Mouse (Mus musculus) kidney, embryonic 15.5 days (tissue): Measurements from ENCODE around the gene Sowaha. TPM values are rescaled to one million over a fixed set of nuclear protein-coding genes. Genes with fewer than 3 reads are reported as not detected.

Source experiments
- ATAC-seq: fragments of 200-750 bp; cut with Nextera tagmentation; replicated peaks from 2 replicates; pipeline ENCODE4 v1.8.0; 2017; ENCODE audit warnings: moderate TSS enrichment; ENCODE audit not compliant: low FRiP score
- H3K27ac ChIP-seq: fragments of 300-500 bp; sonication (generic); 2 replicates; pipeline ENCODE4 v1.5.1; 2015; ENCODE audit warnings: mild to moderate bottlenecking, inconsistent platforms
- H3K27me3 ChIP-seq: fragments of 300-500 bp; sonication (generic); 2 replicates; pipeline ENCODE4 v1.6.1; 2015; ENCODE audit warnings: inconsistent platforms
- H3K36me3 ChIP-seq: fragments of 300-500 bp; sonication (generic); 2 replicates; pipeline ENCODE4 v1.6.1; 2015; ENCODE audit warnings: inconsistent platforms
- H3K4me1 ChIP-seq: fragments of 300-500 bp; sonication (generic); 2 replicates; pipeline ENCODE4 v1.6.1; 2015; ENCODE audit warnings: inconsistent platforms
- H3K4me2 ChIP-seq: fragments of 300-500 bp; sonication (generic); 2 replicates; pipeline ENCODE4 v1.6.1; 2015; ENCODE audit warnings: moderate library complexity, mild to moderate bottlenecking, inconsistent platforms
- H3K4me3 ChIP-seq: fragments of 300-500 bp; sonication (generic); replicated peaks from 2 replicates; pipeline ENCODE4 v1.5.1; 2015; ENCODE audit warnings: mild to moderate bottlenecking, inconsistent platforms
- H3K9ac ChIP-seq: fragments of 300-500 bp; sonication (generic); 2 replicates; pipeline ENCODE4 v1.6.1; 2015; ENCODE audit warnings: mild to moderate bottlenecking, inconsistent platforms
- H3K9me3 ChIP-seq: fragments of 300-500 bp; sonication (generic); replicated peaks from 2 replicates; pipeline ENCODE4 v1.6.1; 2016; ENCODE audit warnings: inconsistent platforms
- WGBS: fragments of 180-500 bp; shearing (Covaris S2); methylation state at CpG from one replicate; pipeline ENCODE4 v1.1.7; 2015; ENCODE audit warnings: mixed read lengths; 5-methylcytosine and 5-hydroxymethylcytosine counted together
- polyA plus RNA-seq: library from polyadenylated mRNA; unstranded; fragments of >200 nt; fragmentation: Nextera tagmentation; extraction: Ambion mirVana; gene quantifications from 2 replicates; pipeline ENCODE4 v1.2.1, GENCODE M21; 2015

The Sowaha gene
- polyA plus RNA-seq, 1 experiment from 2014 or later, result 0.23 TPM

GRCm38 (mm10) chr11:53502039-53502765 is 22.1 kb upstream of the Sowaha start:
- no peaks in the 10 kb centered on the region for H3K36me3 ChIP-seq
- no peaks in the 10 kb centered on the region for H3K9me3 ChIP-seq
- no peak for ATAC-seq
- peaks cover 8% of the 10 kb centered on the region for H3K4me1 ChIP-seq
- no peak overlapping the region for H3K27ac ChIP-seq
- WGBS, result 70% methylated on average over 8 of the region's 8 CpGs
- H3K9ac ChIP-seq, result no peak overlapping the region
- H3K4me3 ChIP-seq, result no peak overlapping the region
- no peaks in the 10 kb centered on the region for H3K27me3 ChIP-seq
- H3K4me2 ChIP-seq, result no peak overlapping the region

DNA sequence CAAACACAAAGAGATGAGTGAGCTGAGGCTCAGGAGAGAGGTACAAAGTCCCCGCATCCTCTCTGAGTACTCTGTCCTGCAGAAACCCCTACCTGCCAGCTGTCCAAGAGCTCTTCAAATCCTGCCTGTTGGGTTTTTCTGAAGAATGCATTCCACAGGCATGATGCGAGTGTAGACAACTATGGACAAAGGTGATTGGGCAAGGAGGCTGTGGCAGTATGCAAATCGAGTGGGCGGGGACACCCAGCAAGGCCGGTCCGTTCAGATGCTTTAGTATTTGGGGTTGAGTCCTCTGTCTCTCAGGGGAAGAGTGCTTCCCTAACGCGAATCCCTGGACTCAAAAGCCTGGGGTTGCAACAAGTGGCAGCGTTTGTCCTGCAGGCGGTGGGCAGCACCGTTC is 20.5 kb upstream of the Sowaha start:
- Histone ChIP-seq H3K27me3 (no peaks in the 10 kb centered on the region), H3K27ac (no peak overlapping the region), H3K9me3 (no peaks in the 10 kb centered on the region), H3K4me2 (peak overlapping the region; percentile 44), H3K9ac (no peak overlapping the region), H3K4me3 (peak overlapping the region; percentile 13; the same call in 1 of the 2 replicates), H3K36me3 (no peaks in the 10 kb centered on the region), H3K4me1 (peaks cover 12% of the 10 kb centered on the region)
- peak; percentile 49; the same call in 1 of the 2 replicates for ATAC-seq
- WGBS, result 10% methylated on average over 11 of the region's 11 CpGs

DNA sequence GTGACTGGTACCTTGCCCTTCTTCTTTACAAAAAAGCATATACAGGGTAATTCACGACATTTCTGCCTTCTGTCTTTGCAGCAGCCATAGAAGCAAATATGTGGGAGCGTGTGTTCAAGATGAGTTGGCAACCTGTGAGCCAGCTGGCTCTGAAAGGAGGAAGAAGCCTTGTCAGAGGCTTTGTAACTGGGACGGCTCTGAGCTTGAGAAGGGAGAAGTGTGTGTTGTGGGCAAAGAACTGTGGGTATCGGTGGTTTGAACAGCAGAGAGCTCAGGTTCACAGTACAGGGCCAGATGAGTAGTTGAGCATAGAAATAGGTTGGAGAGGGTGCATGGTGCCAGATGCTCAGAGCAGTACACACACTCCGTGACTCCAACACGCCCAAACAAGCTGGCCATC is 16.9 kb upstream of the Sowaha start:
- Histone ChIP-seq H3K9ac (no peak overlapping the region), H3K36me3 (no peaks in the 10 kb centered on the region), H3K4me2 (no peak overlapping the region), H3K27ac (no peak overlapping the region), H3K4me1 (peaks cover 25% of the 10 kb centered on the region), H3K9me3 (no peaks in the 10 kb centered on the region), H3K4me3 (no peak overlapping the region), H3K27me3 (no peaks in the 10 kb centered on the region)
- ATAC-seq, result no peak
- 76% methylated on average over 6 of the region's 6 CpGs for WGBS

DNA sequence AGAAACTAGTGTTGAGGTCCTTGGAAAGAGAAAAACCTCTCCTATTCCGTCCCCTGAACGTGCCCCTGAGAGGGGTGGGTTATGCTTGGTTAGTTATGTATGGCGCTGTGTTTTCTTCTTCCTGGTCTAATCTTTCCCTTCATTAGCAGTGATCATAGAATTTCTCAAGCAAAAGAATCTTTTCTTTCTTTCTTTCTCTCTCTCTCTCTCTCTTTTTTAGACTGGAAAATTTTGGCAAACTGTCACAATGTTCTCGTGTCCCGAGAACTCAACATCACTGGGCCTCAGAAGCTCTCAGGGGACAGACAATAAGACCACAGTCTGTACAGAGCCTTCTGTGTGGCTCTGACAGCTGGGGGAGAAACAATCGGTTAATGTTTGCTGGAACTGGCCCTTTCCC is 15.3 kb upstream of the Sowaha start:
- no peaks in the 10 kb centered on the region for H3K36me3 ChIP-seq
- H3K9ac ChIP-seq, result no peak overlapping the region
- no peaks in the 10 kb centered on the region for H3K27me3 ChIP-seq
- H3K4me1 ChIP-seq, result peaks cover 20% of the 10 kb centered on the region
- H3K4me2 ChIP-seq, result no peak overlapping the region
- no peak for ATAC-seq
- H3K4me3 ChIP-seq, result no peak overlapping the region
- no peaks in the 10 kb centered on the region for H3K9me3 ChIP-seq
- 33% methylated on average over 6 of the region's 6 CpGs for WGBS
- peak overlapping the region; percentile 56 for H3K27ac ChIP-seq

GRCm38 (mm10) chr11:53493243-53493955 is 13.3 kb upstream of the Sowaha start:
- Histone ChIP-seq H3K36me3 (no peaks in the 10 kb centered on the region), H3K27ac (no peak overlapping the region), H3K4me1 (peaks cover 19% of the 10 kb centered on the region; the same call in 1 of the 2 replicates), H3K9me3 (no peaks in the 10 kb centered on the region), H3K27me3 (no peaks in the 10 kb centered on the region), H3K4me3 (no peak overlapping the region), H3K9ac (no peak overlapping the region), H3K4me2 (no peak overlapping the region)
- WGBS, result 26% methylated on average over 3 of the region's 3 CpGs
- ATAC-seq, result 0 out of 2 replicates have a peak, but pooled peaks have one; percentile 22

- Histone ChIP-seq H3K9ac (no peak overlapping the region), H3K4me1 (peaks cover 27% of the 10 kb centered on the region), H3K4me2 (no peak overlapping the region), H3K9me3 (no peaks in the 10 kb centered on the region), H3K36me3 (no peaks in the 10 kb centered on the region), H3K27ac (no peak overlapping the region), H3K27me3 (peaks cover 10% of the 10 kb centered on the region; the same call in 1 of the 2 replicates), H3K4me3 (no peak overlapping the region)
- no peak for ATAC-seq
- 33% methylated on average over 8 of the region's 8 CpGs for WGBS
Measured at GRCm38 (mm10) chr11:53491954-53492401, 11.9 kb upstream of the Sowaha start.

- no peak for ATAC-seq
- Histone ChIP-seq H3K4me2 (no peak overlapping the region), H3K27me3 (peaks cover 22% of the 10 kb centered on the region; the same call in 1 of the 2 replicates), H3K9ac (no peak overlapping the region), H3K27ac (no peak overlapping the region), H3K36me3 (no peaks in the 10 kb centered on the region), H3K9me3 (no peaks in the 10 kb centered on the region), H3K4me3 (no peak overlapping the region), H3K4me1 (peaks cover 21% of the 10 kb centered on the region)
- 86% methylated on average over 9 of the region's 9 CpGs for WGBS
Measured at GRCm38 (mm10) chr11:53489421-53489820, 9.3 kb upstream of the Sowaha start.

GRCm38 (mm10) chr11:53489007-53489406 is 8.9 kb upstream of the Sowaha start:
- ATAC-seq, result no peak
- Histone ChIP-seq H3K36me3 (no peaks in the 10 kb centered on the region), H3K9ac (no peak overlapping the region), H3K4me2 (no peak overlapping the region), H3K27me3 (peaks cover 22% of the 10 kb centered on the region; the same call in 1 of the 2 replicates), H3K4me3 (no peak overlapping the region), H3K27ac (no peak overlapping the region), H3K9me3 (no peaks in the 10 kb centered on the region), H3K4me1 (peaks cover 21% of the 10 kb centered on the region)
- 96% methylated on average over 5 of the region's 5 CpGs for WGBS

- peak; percentile 86 for ATAC-seq
- peaks cover 30% of the 10 kb centered on the region for H3K27me3 ChIP-seq
- no peak overlapping the region for H3K27ac ChIP-seq
- no peaks in the 10 kb centered on the region for H3K36me3 ChIP-seq
- WGBS, result 8% methylated on average over 27 of the region's 27 CpGs
- no peaks in the 10 kb centered on the region for H3K9me3 ChIP-seq
- no peak overlapping the region for H3K9ac ChIP-seq
- H3K4me1 ChIP-seq, result peaks cover 15% of the 10 kb centered on the region
- peak overlapping the region; percentile 61 for H3K4me2 ChIP-seq
- H3K4me3 ChIP-seq, result peak overlapping the region; percentile 30
Measured at GRCm38 (mm10) chr11:53486822-53487594, 6.9 kb upstream of the Sowaha start.

DNA sequence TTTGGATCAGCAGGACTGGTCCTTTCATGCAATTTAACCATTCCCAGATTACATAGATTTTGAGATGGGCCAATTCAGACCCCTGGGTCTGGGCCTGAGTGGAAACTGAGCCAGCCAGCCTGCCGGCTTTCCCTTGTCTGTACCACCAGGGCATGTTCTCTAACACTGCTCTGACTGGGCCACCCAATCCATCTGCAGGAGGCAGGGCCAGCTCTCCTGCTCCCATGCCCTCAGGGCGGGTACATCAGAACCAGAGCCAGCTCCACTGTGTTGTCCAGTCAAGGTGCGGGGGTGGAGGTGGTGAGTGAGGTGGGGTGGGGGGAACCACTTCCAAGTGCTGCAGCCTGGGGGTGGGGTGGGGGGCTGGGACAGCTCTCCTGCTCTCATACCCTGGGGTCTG is 6.3 kb upstream of the Sowaha start:
- no peak overlapping the region for H3K4me3 ChIP-seq
- 0 out of 2 replicates have a peak, but pooled peaks have one; percentile 20 for ATAC-seq
- no peak overlapping the region for H3K27ac ChIP-seq
- no peaks in the 10 kb centered on the region for H3K9me3 ChIP-seq
- no peaks in the 10 kb centered on the region for H3K36me3 ChIP-seq
- WGBS, result 67% methylated on average over 3 of the region's 3 CpGs
- no peak overlapping the region for H3K9ac ChIP-seq
- peaks cover 12% of the 10 kb centered on the region for H3K4me1 ChIP-seq
- H3K27me3 ChIP-seq, result peaks cover 37% of the 10 kb centered on the region
- peak overlapping the region; percentile 61 for H3K4me2 ChIP-seq

- H3K9me3 ChIP-seq, result no peaks in the 10 kb centered on the region
- H3K4me1 ChIP-seq, result peaks cover 12% of the 10 kb centered on the region
- peaks cover 43% of the 10 kb centered on the region for H3K27me3 ChIP-seq
- ATAC-seq, result no peak
- H3K9ac ChIP-seq, result no peak overlapping the region
- H3K4me2 ChIP-seq, result no peak overlapping the region
- H3K36me3 ChIP-seq, result no peaks in the 10 kb centered on the region
- no peak overlapping the region for H3K4me3 ChIP-seq
- H3K27ac ChIP-seq, result no peak overlapping the region
- WGBS, result 44% methylated on average over 3 of the region's 3 CpGs
Measured at GRCm38 (mm10) chr11:53485719-53486118, 5.6 kb upstream of the Sowaha start.
